Mouse (Mus musculus): ENCODE results near the gene Tex13b. TPM values are rescaled to one million over a fixed set of nuclear protein-coding genes. Genes with fewer than 3 reads are reported as not detected.
"Not testable (repeated sequence)": the region's sequence is repeated elsewhere in the genome, so short reads cannot be mapped to it uniquely, and the experiment has no call there.

Tex13b gene
- total RNA-seq (2021), result not detected

DNA sequence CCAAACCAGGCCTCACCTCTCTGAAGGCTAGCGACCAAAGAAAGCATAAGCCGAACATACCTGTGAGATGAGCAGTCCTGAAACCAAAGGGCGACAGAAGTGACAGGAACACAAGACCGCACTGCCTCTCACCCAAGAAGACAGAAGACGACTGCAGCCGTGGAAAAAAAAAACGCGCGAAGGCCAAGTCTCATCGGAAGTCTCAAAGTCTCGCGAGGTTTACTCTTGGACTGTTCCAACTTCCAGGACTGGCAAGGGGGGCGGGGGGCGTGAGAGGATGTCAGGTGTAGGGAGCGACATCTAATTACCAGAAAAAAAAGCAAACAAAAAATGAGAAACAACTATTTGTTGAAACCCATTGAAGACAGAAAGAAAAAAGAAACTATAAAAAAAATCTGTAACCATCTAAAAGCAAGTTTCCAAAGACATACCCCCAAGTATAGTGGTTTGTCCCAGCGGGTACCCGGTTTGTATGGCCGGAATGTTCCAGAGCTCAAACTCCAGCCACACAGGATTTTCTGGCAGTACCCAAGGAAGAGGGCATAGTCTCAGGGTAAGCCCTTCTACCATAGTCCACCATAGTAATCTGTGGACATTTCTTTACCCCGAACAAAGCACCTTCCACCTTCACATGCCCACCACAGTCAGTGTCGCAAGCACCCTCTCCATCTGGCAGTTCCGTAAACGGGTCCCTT is at the start of gene Tex13b:
Gene Tex13b (minus strand): TSS at position 122 of the 695 bp plus-strand sequence.
- no peak for DNase-seq
- intact Hi-C loops (cut with DNase I), result no loop called here

DNA sequence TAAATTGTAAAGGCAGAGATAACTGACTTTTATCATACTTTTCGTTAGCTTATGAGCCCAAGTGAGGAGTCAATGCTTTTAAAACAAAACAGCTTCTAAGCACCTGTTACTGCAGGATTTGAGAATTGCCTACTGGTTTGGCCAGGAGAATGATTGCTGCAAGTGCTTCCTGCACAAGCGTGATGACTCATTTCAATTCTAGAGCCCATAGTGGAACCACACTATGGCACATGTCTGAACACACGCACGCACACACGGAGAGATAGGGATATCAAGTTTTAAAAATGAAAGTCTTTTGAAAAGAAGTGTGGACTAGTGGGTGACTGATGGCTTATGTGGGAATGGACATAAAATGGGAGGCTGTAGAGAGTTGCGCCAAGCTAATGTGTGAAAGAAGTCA is 49.5 kb upstream of the Tex13b start:
- intact Hi-C loops (cut with DNase I), result no loop called here
- DNase-seq, result no peak

DNA sequence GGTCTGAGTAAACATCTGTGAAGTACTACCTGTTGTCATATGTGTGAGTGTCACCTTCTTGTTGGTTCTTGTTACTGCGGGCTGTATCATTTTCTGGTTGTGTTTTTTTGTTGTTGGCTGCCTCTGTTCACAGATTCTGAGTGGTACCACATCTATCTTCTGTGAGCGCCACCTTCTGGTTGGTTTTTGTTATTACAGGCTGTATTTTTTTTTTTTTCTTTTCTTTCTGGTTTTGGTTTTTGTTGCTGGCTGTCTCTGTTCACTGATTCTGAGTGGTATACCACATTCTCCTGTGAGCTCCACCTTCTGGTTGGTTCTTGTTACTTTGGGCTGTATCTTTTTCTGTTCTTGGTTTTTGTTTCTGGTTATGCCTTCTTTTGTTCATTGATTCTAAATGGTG is 44.2 kb upstream of the Tex13b start:
- intact Hi-C loops (cut with DNase I), result loop anchor here (5.0 to 10.0 kb wide), 2 partner anchors 200 to 243 kb away; no protein-coding TSS in a partner anchor
- DNase-seq, result peak in 1 of 2 experiments; percentile 15

DNA sequence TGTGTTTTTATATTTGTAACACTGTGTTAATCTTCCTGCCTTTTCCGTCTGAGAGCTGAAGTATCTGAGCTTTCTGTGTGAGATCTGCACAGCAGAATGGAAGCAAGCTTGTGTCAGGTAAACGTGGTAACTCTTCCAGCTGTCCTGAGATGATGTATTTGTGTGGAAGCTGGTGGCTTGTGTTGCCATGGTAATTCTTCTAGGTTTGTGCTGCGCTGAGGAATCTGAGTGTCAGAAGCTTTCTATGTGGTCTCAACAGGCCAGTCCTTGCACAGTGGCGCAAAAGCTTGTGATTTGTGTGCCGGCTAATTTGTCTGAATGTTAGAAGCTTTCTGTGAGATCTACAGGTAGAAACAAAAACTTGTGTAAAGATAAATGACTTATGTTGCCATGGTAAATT is 43.8 kb upstream of the Tex13b start:
- intact Hi-C loops (cut with DNase I), result loop anchor here (5.0 to 10.0 kb wide), 2 partner anchors 200 to 242 kb away; no protein-coding TSS in a partner anchor
- not testable (repeated sequence) for DNase-seq

DNA sequence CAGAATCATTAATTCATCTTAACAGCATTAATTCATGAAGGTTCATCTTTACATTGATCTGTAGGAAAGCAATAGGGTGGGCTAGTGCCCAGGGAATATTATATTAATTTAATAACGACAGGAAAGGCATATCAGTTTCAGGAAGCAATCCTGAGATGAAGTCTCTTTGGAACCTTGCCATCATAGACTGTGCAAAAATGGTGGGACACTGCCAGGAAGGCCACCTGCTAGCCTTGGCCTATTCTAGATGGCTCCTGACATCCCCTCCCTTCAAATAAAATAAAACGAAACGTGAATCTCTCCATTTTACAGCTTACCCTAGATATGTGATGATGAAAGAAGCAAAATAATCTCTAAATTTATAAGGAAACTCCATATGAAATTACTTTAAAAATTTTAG is 41.3 kb upstream of the Tex13b start:
- DNase-seq, result no peak
- intact Hi-C loops (cut with DNase I), result loop anchor here (10.0 kb wide), 1 partner anchor 240 kb away; no protein-coding TSS in a partner anchor

DNA sequence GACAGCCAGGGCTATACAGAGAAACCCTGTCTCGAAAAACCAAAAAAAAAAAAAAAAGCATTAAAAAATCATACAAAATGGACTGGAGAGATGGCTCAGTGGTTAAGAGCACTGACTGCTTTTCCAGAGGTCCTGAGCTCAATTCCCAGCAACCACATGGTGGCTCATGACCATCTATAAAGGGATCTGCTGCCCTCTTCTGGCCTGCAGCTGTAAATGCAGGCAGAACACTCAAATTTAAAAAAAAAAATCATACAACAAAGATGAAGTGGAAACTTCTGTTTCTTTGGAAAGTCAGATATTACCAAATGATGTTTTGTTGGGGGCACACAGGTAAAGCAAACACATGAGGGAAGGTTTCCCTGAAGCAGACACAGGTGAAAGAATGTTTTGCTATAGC is 32.2 kb upstream of the Tex13b start:
- intact Hi-C loops (cut with DNase I), result loop anchor here (10.0 kb wide), 1 partner anchor 371 kb away; no protein-coding TSS in a partner anchor
- not testable (repeated sequence) for DNase-seq

DNA sequence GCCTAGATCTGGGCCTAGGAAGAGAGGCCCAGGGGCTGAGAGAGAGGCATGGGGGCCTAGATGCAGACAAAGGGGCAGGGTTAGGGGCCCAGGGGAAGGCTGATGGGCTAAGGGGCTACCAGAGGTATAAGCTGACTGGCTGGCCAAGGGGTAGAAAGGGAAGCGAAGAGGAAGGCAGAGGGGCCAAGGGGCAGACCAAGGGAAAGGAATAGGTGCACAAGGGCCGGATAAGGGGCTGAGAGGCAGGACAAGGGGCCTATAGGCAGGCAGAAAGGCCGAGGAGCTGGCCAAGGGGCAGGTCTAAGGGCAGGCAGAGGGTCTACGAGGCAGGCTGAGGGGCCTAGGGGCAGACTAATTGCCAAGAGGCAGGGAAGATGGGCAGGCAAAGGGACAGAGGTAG is 26.7 kb upstream of the Tex13b start:
- DNase-seq, result no peak
- intact Hi-C loops (cut with DNase I), result loop anchor here (10.0 kb wide), 1 partner anchor 365 kb away; no protein-coding TSS in a partner anchor

DNA sequence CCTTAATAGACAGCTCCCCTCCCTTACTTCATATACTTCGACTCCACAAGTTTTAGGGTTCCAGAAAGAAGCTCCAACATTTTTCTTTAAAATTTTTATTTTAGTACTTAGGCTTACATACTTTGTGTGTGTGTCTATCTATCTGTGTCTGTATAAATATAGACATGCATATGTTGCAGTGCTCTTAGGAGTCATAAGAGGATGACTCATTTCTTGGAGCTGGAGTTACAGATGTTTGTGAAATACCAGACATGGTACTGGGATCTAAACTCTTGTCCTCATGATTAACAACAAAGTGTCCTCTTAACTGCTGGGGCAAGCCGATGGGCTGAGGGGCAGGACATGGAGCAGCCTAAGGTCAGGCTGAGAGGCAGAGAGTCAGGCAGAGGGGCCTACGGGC is 24.8 kb upstream of the Tex13b start:
- no peak for DNase-seq
- intact Hi-C loops (cut with DNase I), result no loop called here

DNA sequence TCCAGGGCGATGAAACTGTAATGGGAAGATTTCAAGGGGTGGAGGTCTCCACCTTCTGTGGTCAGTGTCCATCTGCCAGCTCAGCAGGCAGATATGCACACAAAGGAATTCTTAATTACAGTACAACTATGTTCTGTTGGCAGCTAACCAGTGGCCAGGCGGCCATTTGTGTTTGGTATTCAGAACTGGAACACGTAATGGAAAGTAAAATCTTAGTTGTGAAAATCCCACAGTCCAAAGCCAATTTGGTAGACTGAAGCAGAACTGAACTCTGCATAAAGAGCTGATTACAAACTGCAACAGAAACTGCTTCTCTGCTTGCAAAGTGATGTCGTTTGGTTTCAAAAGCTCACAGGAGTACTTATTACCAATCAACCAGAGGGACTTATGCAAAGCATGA is 18.5 kb upstream of the Tex13b start:
- intact Hi-C loops (cut with DNase I), result no loop called here

DNA sequence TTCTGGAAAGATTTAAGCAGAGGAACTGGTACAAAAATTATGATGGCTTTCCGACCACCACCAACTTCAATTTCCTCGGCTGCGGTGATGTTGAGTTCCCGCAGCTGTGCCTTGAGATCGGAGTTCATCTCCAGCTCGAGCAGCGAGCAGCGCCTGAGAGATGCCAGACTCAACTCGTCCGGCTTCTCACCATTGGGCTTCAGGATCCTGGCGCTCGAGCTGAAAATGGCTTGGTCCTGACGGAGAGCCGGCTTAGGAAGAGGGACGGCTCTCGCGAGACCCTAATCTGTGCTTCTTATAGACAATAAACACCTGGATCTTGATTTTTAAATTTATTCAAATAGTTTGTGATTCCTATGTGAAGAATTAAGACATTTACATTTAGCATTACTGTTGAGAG is 9.1 kb upstream of the Tex13b start:
- intact Hi-C loops (cut with DNase I), result no loop called here
- DNase-seq, result no peak

More for the DNA sequence above, 18.5 kb upstream of the Tex13b start:
- peak; percentile 4 to 7 for DNase-seq

DNA sequence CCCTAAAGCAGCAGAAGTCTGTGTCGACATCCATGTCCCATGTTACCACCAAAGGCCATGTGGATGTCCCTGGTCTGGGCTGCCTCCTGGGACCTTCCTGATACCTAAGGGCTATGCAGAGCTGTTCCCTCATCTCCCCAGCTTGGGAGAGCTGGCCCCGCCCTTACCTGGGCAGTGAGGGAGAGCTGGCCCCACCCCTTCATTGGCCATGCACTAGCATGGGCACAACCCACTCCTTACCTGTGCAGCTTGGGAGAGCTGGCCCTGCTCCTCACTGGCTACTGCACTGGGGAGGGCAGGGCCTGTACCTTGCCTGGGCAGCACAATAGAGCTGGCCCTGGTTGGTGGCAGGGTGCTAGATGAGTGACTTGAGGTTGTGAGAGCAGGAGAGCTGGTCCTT is 7.9 kb downstream of the Tex13b start:
- intact Hi-C loops (cut with DNase I), result no loop called here
- no peak for DNase-seq

DNA sequence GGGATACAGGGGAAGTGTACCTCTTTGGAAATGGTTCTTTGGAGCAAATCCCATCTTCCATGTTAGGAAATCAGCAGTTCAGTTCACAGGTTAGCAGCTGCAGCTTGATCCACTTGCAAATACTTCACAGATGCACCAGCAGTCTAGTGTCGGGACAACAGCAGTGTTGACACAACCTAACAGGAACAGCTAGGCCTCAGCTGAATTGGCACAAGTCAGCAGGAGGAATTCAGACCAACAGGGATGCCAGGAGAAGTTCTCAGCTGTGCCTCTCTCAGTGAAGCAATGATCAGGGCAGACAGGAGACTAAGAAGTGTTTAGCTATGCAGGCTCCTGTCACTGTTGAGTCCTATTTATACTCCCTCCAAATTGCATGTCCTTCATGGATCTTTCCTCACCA is 43.4 kb downstream of the Tex13b start:
- intact Hi-C loops (cut with DNase I), result no loop called here
- peak; percentile 18 to 33 for DNase-seq

Other genes starting within 250 kb of the Tex13b start
- 100 to 1,000 TPM; 138 to 195 TPM for gene Tsc22d3, start 212.8 kb downstream of the Tex13b start, total RNA-seq (2021)
- gene Mid2, start 148.8 kb downstream of the Tex13b start, total RNA-seq (2021), result 10 to 100 TPM; 19.9 to 25.9 TPM
- gene Vsig1, start 94.2 kb upstream of the Tex13b start, total RNA-seq (2021), result not detected
- gene Psmd10, start 143.3 kb upstream of the Tex13b start, total RNA-seq (2021), result 10 to 100 TPM; 14.7 to 18.4 TPM
- gene Atg4a, start 143.5 kb upstream of the Tex13b start, total RNA-seq (2021), result 10 to 100 TPM; 11.3 to 13.1 TPM

All from heart, postnatal 10 days (tissue).